Mouse (Mus musculus) R1 (cell line): ENCODE results near the gene Stx1a.
A peak's percentile ranks its signal among the peaks of the same experiment; 100 is the strongest.

Source experiments
- DNase-seq: peaks from one replicate; pipeline ENCODE4 v3.0.0-alpha.2; 2018; ENCODE audit warnings: low read depth, low spot score

The Stx1a gene

GRCm38 (mm10) chr5:135023344-135024173 lies at the start of gene Stx1a:
Gene Stx1a, plus strand, starts transcription at chr5:135023482.
- peak; percentile 96 for DNase-seq

- peak; percentile 48 for DNase-seq
Observed at GRCm38 (mm10) chr5:134973526-134973925, 49.8 kb upstream of the Stx1a start.

GRCm38 (mm10) chr5:134974294-134974693 lies 49.0 kb upstream of the Stx1a start:
- no peak for DNase-seq

GRCm38 (mm10) chr5:134974921-134975320 lies 48.4 kb upstream of the Stx1a start:
- no peak for DNase-seq

- DNase-seq, result no peak
Observed at GRCm38 (mm10) chr5:134976164-134976563, 47.1 kb upstream of the Stx1a start.

- DNase-seq, result no peak
Observed at GRCm38 (mm10) chr5:134976577-134977250, 46.6 kb upstream of the Stx1a start.

GRCm38 (mm10) chr5:134977837-134978236 lies 45.4 kb upstream of the Stx1a start:
- no peak for DNase-seq

- DNase-seq, result peak; percentile 72
Observed at GRCm38 (mm10) chr5:134981149-134981548, 42.1 kb upstream of the Stx1a start.

GRCm38 (mm10) chr5:134983111-134983510 lies 40.2 kb upstream of the Stx1a start:
- no peak for DNase-seq

- DNase-seq, result no peak
Observed at GRCm38 (mm10) chr5:134983771-134984170, 39.5 kb upstream of the Stx1a start.

GRCm38 (mm10) chr5:134985633-134986297 lies 37.5 kb upstream of the Stx1a start, which contains the start of gene Cldn3:
Gene Cldn3, plus strand, starts transcription at chr5:134986214.
- DNase-seq, result peak; percentile 98

- peak; percentile 42 for DNase-seq
Observed at GRCm38 (mm10) chr5:134986298-134987268, 36.7 kb upstream of the Stx1a start.

- no peak for DNase-seq
Observed at GRCm38 (mm10) chr5:134989166-134989565, 34.1 kb upstream of the Stx1a start.

GRCm38 (mm10) chr5:134989741-134990140 lies 33.5 kb upstream of the Stx1a start:
- no peak for DNase-seq

GRCm38 (mm10) chr5:134992566-134992965 lies 30.7 kb upstream of the Stx1a start:
- no peak for DNase-seq

GRCm38 (mm10) chr5:134998359-134998758 lies 24.9 kb upstream of the Stx1a start:
- DNase-seq, result no peak

GRCm38 (mm10) chr5:134999797-135000196 lies 23.5 kb upstream of the Stx1a start:
- DNase-seq, result no peak

GRCm38 (mm10) chr5:135000751-135001150 lies 22.5 kb upstream of the Stx1a start:
- peak; percentile 68 for DNase-seq

GRCm38 (mm10) chr5:135001309-135001708 lies 22.0 kb upstream of the Stx1a start:
- peak; percentile 100 for DNase-seq

- peak; percentile 80 for DNase-seq
Observed at GRCm38 (mm10) chr5:135002151-135002550, 21.1 kb upstream of the Stx1a start.
